Mouse (Mus musculus) liver, embryonic 13.5 days (tissue): ENCODE results near the gene Cyp3a13. TPM values are rescaled to one million over a fixed set of nuclear protein-coding genes. Genes with fewer than 3 reads are reported as not detected.
"Not testable (repeated sequence)": the region's sequence is repeated elsewhere in the genome, so short reads cannot be mapped to it uniquely, and the experiment has no call there.

Experiments used
- ATAC-seq: fragments of 200-750 bp; cut with Nextera tagmentation; 2 replicates; pipeline ENCODE4 v1.8.0; 2017; ENCODE audit warnings: low read depth, mild to moderate bottlenecking, moderate number of reproducible peaks, moderate library complexity
- DNase-seq: peaks from one replicate; pipeline ENCODE4 v3.0.0; 2022
- H3K27ac ChIP-seq: fragments of 300-500 bp; sonication (generic); 2 replicates; pipeline ENCODE4 v1.5.1; 2015; ENCODE audit warnings: moderate library complexity, mild to moderate bottlenecking, inconsistent platforms
- H3K27me3 ChIP-seq: fragments of 300-500 bp; sonication (generic); 2 replicates; pipeline ENCODE4 v1.6.1; 2015; ENCODE audit warnings: mild to moderate bottlenecking, inconsistent platforms
- H3K36me3 ChIP-seq: fragments of 300-500 bp; sonication (generic); 2 replicates; pipeline ENCODE4 v1.6.1; 2015; ENCODE audit warnings: mild to moderate bottlenecking, inconsistent platforms
- H3K4me1 ChIP-seq: fragments of 300-500 bp; sonication (generic); replicated peaks from 2 replicates; pipeline ENCODE4 v1.6.1; 2015; ENCODE audit warnings: inconsistent platforms
- H3K4me2 ChIP-seq: fragments of 300-500 bp; sonication (generic); 2 replicates; pipeline ENCODE4 v1.6.1; 2015; ENCODE audit warnings: inconsistent platforms, mild to moderate bottlenecking, moderate library complexity
- H3K4me3 ChIP-seq: fragments of 300-500 bp; sonication (generic); replicated peaks from 2 replicates; pipeline ENCODE4 v1.5.1; 2015; ENCODE audit warnings: mild to moderate bottlenecking, inconsistent platforms
- H3K9ac ChIP-seq: fragments of 300-500 bp; sonication (generic); 2 replicates; pipeline ENCODE4 v1.6.1; 2015; ENCODE audit warnings: mild to moderate bottlenecking, inconsistent platforms
- H3K9me3 ChIP-seq: fragments of 300-500 bp; sonication (generic); replicated peaks from 2 replicates; pipeline ENCODE4 v1.6.1; 2016; ENCODE audit warnings: inconsistent platforms
- WGBS: fragments of 180-500 bp; shearing (Covaris S2); methylation state at CpG from one replicate; pipeline ENCODE4 v1.1.7; 2015; ENCODE audit not compliant: insufficient replicate concordance; 5-methylcytosine and 5-hydroxymethylcytosine counted together
- polyA plus RNA-seq: library from polyadenylated mRNA; unstranded; fragments of >200 nt; fragmentation: Nextera tagmentation; extraction: Ambion mirVana; gene quantifications from 2 replicates; pipeline ENCODE4 v1.2.1, GENCODE M21; 2015

Gene Cyp3a13
- polyA plus RNA-seq, 1 experiment from 2014 or later, result 1.5 TPM

- not testable (repeated sequence) for H3K27ac ChIP-seq, H3K9me3 ChIP-seq, DNase-seq, H3K27me3 ChIP-seq, H3K4me2 ChIP-seq, H3K9ac ChIP-seq, H3K4me3 ChIP-seq, H3K36me3 ChIP-seq, ATAC-seq, H3K4me1 ChIP-seq
- WGBS, result 9% methylated on average over 3 of the region's 3 CpGs
Observed at GRCm38 (mm10) chr5:137871644-137872380, 49.6 kb downstream of the Cyp3a13 start, which contains the start of gene Pilrb2. Pilrb2 (minus strand) TSS chr5:137871815.

DNA sequence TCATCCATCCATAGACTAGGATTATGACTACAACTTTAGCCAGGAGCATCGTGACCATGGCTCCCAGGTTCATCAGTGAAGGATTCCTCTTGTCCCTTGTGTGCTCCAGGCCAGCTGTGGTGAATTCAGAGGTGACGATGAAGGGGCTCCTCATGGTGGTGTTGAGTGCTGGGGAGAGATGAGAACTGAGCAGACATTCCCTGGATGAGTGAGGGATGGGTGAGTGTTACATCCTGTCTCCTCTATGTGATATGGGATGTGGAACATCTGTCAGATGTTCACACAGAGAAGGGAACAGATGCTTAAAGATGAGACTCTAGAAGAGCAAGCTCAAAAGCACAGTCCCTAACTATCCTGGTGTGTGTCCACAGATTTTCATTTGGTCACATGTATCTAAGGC, 52.8 kb downstream of the Cyp3a13 start:
- not testable (repeated sequence) for H3K4me3 ChIP-seq, H3K9ac ChIP-seq, ATAC-seq, H3K9me3 ChIP-seq, DNase-seq, H3K4me2 ChIP-seq, H3K27ac ChIP-seq, H3K36me3 ChIP-seq, H3K4me1 ChIP-seq, H3K27me3 ChIP-seq
- 65% methylated on average over 2 of the region's 2 CpGs for WGBS

GRCm38 (mm10) chr5:137864008-137864407, 57.4 kb downstream of the Cyp3a13 start:
- not testable (repeated sequence) for H3K27me3 ChIP-seq, H3K36me3 ChIP-seq, H3K4me3 ChIP-seq, H3K4me1 ChIP-seq, H3K4me2 ChIP-seq, H3K27ac ChIP-seq, DNase-seq, H3K9ac ChIP-seq, ATAC-seq, H3K9me3 ChIP-seq
- WGBS, result 62% methylated on average over 1 of the region's 1 CpGs

DNA sequence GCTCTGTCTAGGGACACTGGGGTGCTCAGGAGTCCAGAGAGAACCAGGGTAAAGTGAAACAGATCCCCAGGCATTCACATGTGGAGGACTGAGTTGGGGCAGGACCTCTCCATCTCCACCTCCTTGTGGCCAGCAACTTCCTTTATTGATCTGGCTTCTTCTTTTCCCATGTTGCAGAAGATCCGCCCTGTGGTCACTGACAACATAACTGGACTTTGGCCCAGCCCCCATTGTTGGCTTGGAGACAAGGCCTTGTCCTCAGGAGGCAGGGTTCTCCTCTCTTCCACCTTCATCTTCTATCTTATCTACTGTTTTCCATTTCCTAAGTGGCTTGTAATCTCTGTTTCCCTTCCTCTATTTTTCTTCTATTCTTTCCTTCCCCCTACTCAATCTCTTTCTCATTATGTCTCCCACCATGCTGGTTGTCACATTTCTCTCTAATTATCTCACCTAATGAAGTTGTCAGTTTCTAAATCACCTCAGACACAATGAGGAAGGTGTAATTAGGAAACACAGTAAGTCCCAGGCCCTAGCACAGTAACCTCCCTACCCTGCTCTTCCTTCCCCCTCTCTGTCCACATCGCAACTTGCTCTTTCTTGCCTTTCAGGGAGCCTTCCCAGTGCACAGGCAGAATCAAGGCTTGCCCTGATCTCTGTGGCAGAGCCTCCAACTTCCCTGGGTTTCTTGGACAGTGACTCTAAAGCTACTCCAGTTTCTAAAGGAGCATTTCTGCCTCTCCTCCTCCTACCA, 63.3 kb downstream of the Cyp3a13 start, which contains the start of gene Pilrb1:
Gene Pilrb1 (minus strand): TSS at position 147 of the 751 bp plus-strand sequence.
- ATAC-seq, H3K4me3 ChIP-seq, H3K36me3 ChIP-seq, H3K9ac ChIP-seq, DNase-seq, H3K27me3 ChIP-seq, H3K27ac ChIP-seq, H3K4me1 ChIP-seq, H3K9me3 ChIP-seq, H3K4me2 ChIP-seq: not testable (repeated sequence)
- WGBS, result 15% methylated on average over 2 of the region's 2 CpGs

GRCm38 (mm10) chr5:137856870-137857269, 64.5 kb downstream of the Cyp3a13 start:
- not testable (repeated sequence) for H3K27me3 ChIP-seq, H3K4me1 ChIP-seq, DNase-seq, H3K4me3 ChIP-seq, H3K27ac ChIP-seq, H3K36me3 ChIP-seq, H3K9me3 ChIP-seq, ATAC-seq, H3K4me2 ChIP-seq, H3K9ac ChIP-seq
- WGBS, result 27% methylated on average over 5 of the region's 5 CpGs

DNA sequence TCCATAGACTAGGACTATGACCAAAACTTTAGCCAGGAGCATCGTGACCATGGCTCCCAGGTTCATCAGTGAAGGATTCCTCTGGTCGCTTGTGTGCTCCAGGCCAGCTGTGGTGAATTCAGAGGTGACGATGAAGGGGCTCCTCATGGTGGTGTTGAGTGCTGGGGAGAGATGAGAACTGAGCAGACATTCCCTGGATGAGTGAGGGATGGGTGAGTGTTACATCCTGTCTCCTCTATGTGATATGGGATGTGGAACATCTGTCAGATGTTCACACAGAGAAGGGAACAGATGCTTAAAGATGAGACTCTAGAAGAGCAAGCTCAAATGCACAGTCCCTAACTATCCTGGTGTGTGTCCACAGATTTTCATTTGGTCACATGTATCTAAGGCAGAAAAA, 66.5 kb downstream of the Cyp3a13 start:
- H3K9me3 ChIP-seq, H3K9ac ChIP-seq, H3K27ac ChIP-seq, H3K36me3 ChIP-seq, DNase-seq, H3K4me3 ChIP-seq, H3K4me1 ChIP-seq, ATAC-seq, H3K27me3 ChIP-seq, H3K4me2 ChIP-seq: not testable (repeated sequence)
- WGBS, result 61% methylated on average over 3 of the region's 3 CpGs

DNA sequence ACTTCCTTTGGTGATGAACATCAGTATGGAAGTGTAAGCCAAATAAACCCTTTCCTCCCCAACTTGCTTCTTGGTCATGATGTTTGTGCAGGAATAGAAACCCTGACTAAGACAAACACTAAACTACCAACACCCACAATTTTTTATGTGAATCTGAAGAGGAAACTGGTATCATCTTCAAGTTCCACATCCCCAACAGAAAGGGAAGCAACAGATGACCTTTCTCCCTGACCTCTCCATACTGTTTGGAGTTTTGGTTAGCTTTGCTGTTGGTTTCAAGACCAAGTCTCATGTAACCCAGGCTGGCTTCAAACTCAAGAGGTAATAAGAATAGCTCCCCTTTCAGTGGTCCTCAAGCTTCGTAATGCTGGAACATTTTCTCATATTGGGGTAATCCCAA, 71.1 kb downstream of the Cyp3a13 start:
- H3K9ac ChIP-seq, H3K4me2 ChIP-seq, DNase-seq, H3K36me3 ChIP-seq, H3K27ac ChIP-seq, H3K4me1 ChIP-seq, ATAC-seq, H3K9me3 ChIP-seq, H3K4me3 ChIP-seq, H3K27me3 ChIP-seq: not testable (repeated sequence)
- 78% methylated on average over 1 of the region's 1 CpGs for WGBS

Other genes with a start within 250 kb of the Cyp3a13 start
- 32.1 and 37.8 TPM in 2 replicates for gene Agfg2, start 236.9 kb downstream of the Cyp3a13 start, polyA plus RNA-seq
- gene Nyap1, start 180.0 kb downstream of the Cyp3a13 start, polyA plus RNA-seq, result 0.17 and 0.19 TPM in 2 replicates
- 66.8 and 69.1 TPM in 2 replicates for gene Tsc22d4, start 175.9 kb downstream of the Cyp3a13 start, polyA plus RNA-seq
- 17.8 and 20.1 TPM in 2 replicates for gene Ppp1r35, start 142.8 kb downstream of the Cyp3a13 start, polyA plus RNA-seq
- gene Mepce, start 134.0 kb downstream of the Cyp3a13 start, polyA plus RNA-seq, result 4.5 and 4.9 TPM in 2 replicates
- gene Zcwpw1, start 133.8 kb downstream of the Cyp3a13 start, polyA plus RNA-seq, result 3.5 and 4.8 TPM in 2 replicates
- gene Pilra, start 85.3 kb downstream of the Cyp3a13 start, polyA plus RNA-seq, result 1.4 and 1.8 TPM in 2 replicates
- 2.1 TPM in 2 replicates for gene Pilrb1, start 63.5 kb downstream of the Cyp3a13 start, polyA plus RNA-seq
- 1.6 and 2.1 TPM in 2 replicates for gene Pilrb2, start 49.8 kb downstream of the Cyp3a13 start, polyA plus RNA-seq
- 0.03 TPM in 1 of 2 replicates, not detected in the other for gene Gjc3, start 41.5 kb upstream of the Cyp3a13 start, polyA plus RNA-seq
- 0.38 and 0.44 TPM in 2 replicates for gene Azgp1, start 59.9 kb upstream of the Cyp3a13 start, polyA plus RNA-seq
- not detected in 2 replicates for gene Smok3a, start 99.6 kb upstream of the Cyp3a13 start, polyA plus RNA-seq
- not detected in 2 replicates for gene Smok3b, start 99.8 kb upstream of the Cyp3a13 start, polyA plus RNA-seq
- gene Smok3c, start 131.6 kb upstream of the Cyp3a13 start, polyA plus RNA-seq, result not detected in 2 replicates
- 3.8 and 5.2 TPM in 2 replicates for gene Zkscan1, start 163.5 kb upstream of the Cyp3a13 start, polyA plus RNA-seq
- 15.4 and 16.0 TPM in 2 replicates for gene Zscan21, start 195.3 kb upstream of the Cyp3a13 start, polyA plus RNA-seq
- gene Zfp113, start 234.1 kb upstream of the Cyp3a13 start, polyA plus RNA-seq, result 4.6 and 5.2 TPM in 2 replicates
- gene Cops6, start 239.5 kb upstream of the Cyp3a13 start, polyA plus RNA-seq, result 180 TPM in 2 replicates